Mouse (Mus musculus): ENCODE data around the gene Psmc1. TPM values are rescaled to one million over a fixed set of nuclear protein-coding genes. Genes with fewer than 3 reads are reported as not detected.

The Psmc1 gene
- polyA plus RNA-seq, 1 experiment from 2014 or later = 302 TPM

DNA sequence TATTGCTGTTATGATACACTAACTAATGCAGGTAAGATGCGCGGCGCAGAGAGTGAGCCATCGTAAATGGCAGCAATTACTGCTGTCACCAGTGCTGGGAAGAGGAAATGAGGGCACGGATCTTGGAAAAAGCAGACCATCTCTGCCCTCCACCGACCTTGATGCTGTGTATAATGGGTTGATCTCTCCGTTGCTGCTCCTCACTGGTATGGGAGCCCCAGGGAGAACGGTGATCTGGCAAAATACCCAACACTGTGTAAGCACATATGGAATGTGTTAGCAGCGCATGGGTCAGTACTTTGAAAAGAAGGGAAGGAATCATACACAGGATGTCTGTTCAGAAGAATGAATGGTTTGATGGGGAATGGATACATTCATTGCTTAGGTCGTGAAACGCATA, 16.9 kb upstream of the Psmc1 start:
- H3K9ac ChIP-seq = no peak overlapping the region
- H3K27me3 ChIP-seq = no peaks in the 10 kb centered on the region
- H3K4me2 ChIP-seq = no peak overlapping the region
- H3K4me1 ChIP-seq = no peaks in the 10 kb centered on the region
- no peak overlapping the region for H3K27ac ChIP-seq
- WGBS = 80% methylated on average over 11 of the region's 11 CpGs
- no peaks in the 10 kb centered on the region for H3K9me3 ChIP-seq (replicated peaks)
- no peak overlapping the region for H3K4me3 ChIP-seq (replicated peaks)
- ATAC-seq (replicated peaks; ENCODE audit: low FRiP score) = no peak
- no peaks in the 10 kb centered on the region for H3K36me3 ChIP-seq

DNA sequence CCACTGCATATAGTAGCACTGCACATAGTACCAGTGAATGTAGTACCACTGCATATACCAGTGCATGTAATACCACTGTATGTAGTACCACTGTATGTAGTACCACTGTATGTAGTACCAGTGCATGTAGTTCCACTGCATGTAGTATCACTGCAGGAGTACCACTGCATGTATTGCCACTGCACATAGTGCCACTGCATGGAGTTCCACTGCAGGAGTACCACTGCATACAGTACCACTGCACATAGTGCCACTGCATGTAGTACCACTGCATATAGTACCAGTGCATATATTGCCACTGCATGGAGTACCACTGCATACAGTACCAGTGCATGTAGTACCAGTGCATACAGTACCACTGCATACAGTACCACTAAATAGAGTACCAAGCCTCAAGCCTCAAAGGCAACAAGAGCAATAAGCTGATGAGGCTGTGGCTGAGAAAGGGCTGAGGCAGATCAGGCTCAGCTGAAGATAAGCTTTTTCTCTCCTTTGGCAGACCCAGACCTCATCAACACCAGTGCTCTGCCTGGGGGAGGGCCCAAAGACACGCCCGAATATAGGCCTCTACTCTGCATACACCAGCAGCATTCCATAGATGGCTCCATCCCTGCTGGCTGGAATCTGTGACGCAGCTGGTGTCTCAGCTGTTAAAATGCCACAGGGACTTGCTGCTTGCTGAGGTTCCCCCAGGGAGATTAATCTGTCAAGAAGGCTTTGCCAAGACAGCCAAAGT, 9.8 kb upstream of the Psmc1 start:
- WGBS = 74% methylated on average over 3 of the region's 3 CpGs
- ATAC-seq (replicated peaks; ENCODE audit: low FRiP score) = no peak

DNA sequence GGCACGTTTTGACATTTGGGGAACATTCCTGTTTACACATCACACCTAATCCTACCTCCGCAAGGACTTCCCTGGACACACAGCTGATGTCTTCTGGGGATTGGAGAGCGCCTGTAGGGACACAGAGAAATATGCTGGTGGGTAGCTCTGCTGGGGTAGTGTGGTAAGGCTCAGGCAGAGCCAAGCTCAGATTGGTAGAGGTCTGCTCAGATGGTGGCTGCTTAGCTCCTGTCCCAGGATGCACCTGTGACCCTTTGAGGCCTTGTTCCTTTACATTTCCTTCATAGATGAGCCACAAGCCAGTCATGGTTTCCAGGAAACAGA, 9.3 kb upstream of the Psmc1 start:
- Histone ChIP-seq H3K4me3 (replicated peaks) (no peak overlapping the region), H3K27me3 (0 out of 2 replicates have a peak, but pooled peaks cover 3% of the 10 kb centered on the region), H3K4me1 (no peaks in the 10 kb centered on the region), H3K9me3 (replicated peaks) (no peaks in the 10 kb centered on the region), H3K4me2 (no peak overlapping the region), H3K27ac (no peak overlapping the region), H3K36me3 (no peaks in the 10 kb centered on the region), H3K9ac (no peak overlapping the region)
- WGBS = 74% methylated on average over 3 of the region's 3 CpGs
- ATAC-seq (replicated peaks; ENCODE audit: low FRiP score) = no peak

More for the DNA sequence above, 9.8 kb upstream of the Psmc1 start:
- 0 out of 2 replicates have a peak, but pooled peaks cover 2% of the 10 kb centered on the region for H3K27me3 ChIP-seq
- H3K9me3 ChIP-seq (replicated peaks) = no peaks in the 10 kb centered on the region
- no peak overlapping the region for H3K4me3 ChIP-seq (replicated peaks)
- no peak overlapping the region for H3K4me2 ChIP-seq
- no peaks in the 10 kb centered on the region for H3K36me3 ChIP-seq
- no peak overlapping the region for H3K9ac ChIP-seq
- no peaks in the 10 kb centered on the region for H3K4me1 ChIP-seq
- no peak overlapping the region for H3K27ac ChIP-seq

DNA sequence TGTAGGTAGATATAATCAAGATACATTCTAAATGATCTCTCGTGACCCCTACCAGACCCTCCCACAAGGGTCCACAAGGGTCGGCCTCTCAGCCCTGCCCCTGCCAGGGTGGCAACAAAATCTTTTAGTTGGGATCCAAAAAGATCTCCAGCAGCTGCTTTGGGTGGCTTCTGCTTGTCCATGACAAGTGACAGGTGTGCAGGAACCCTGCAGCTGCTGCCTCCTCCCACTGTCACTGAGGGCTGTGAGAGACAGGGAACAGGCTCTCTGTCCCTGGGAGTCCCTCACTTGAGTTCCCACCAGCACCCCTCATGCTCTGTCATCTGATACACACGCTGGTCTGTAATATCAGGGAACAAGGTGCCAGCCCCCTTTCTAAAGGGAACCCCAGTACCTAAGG, 8.3 kb upstream of the Psmc1 start:
- H3K4me1 ChIP-seq = peaks cover 9% of the 10 kb centered on the region; the same call in 1 of the 2 replicates
- no peak overlapping the region for H3K4me2 ChIP-seq
- H3K9me3 ChIP-seq (replicated peaks) = no peaks in the 10 kb centered on the region
- 0 out of 2 replicates have a peak, but pooled peaks cover 3% of the 10 kb centered on the region for H3K27me3 ChIP-seq
- no peaks in the 10 kb centered on the region for H3K36me3 ChIP-seq
- no peak overlapping the region for H3K4me3 ChIP-seq (replicated peaks)
- no peak overlapping the region for H3K9ac ChIP-seq
- no peak overlapping the region for H3K27ac ChIP-seq
- 63% methylated on average over 3 of the region's 3 CpGs for WGBS
- no peak for ATAC-seq (replicated peaks; ENCODE audit: low FRiP score)

DNA sequence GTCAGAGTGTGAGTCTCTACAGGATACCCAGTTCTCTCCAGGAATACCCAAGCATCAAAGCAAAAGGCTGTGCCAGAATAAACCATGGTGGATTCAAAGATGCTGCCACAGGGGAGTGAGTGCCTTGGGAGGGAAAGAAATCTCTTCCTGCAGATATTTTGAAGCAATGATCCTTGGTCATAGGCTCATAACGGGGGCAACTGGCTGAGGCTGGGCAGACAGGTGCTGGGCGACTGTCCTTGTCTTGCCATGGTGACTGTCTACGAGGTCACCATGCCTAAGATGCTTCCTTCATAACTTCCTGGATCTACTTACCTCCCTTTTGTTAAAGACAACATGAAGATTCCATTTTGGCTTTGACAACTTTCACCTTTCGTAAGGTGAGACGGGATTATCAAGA, 5.4 kb upstream of the Psmc1 start:
- WGBS = 93% methylated on average over 5 of the region's 5 CpGs
- no peak overlapping the region for H3K9ac ChIP-seq

DNA sequence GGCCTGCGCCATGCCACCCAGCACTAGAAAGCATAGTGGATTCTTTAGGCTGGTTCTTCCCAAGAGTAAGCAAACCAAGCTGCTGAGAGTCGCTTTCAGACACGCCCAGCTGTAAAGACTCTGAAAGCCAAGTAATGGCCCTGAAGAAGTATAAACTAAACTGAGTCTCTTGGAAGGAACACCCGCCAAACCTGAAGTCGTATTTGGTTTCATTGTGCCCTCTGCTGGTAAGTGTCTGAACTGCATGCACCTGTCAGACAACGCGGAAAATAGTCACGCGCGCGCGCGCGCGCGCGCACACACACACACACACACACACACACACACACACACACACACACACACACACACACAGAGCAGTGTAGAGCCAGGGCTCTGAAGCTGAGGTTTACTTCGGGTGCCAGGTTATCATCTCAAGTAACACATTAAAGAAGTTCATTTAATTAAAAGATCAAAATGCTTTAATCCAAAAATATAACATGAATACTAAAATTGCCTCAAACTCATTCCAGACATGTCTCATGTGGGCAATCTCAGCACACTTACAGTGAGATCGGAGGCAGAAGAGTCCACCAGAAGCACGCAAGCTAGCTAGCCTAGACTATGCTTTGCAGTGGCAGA, 3.6 kb upstream of the Psmc1 start:
- Histone ChIP-seq H3K4me3 (replicated peaks) (no peak overlapping the region), H3K36me3 (no peaks in the 10 kb centered on the region), H3K9ac (no peak overlapping the region), H3K27me3 (0 out of 2 replicates have a peak, but pooled peaks cover 3% of the 10 kb centered on the region), H3K9me3 (replicated peaks) (no peaks in the 10 kb centered on the region), H3K27ac (no peak overlapping the region), H3K4me2 (0 out of 2 replicates have a peak overlapping the region, but pooled peaks have one; percentile 19), H3K4me1 (peaks cover 22% of the 10 kb centered on the region)
- 12% methylated on average over 20 of the region's 20 CpGs for WGBS
- ATAC-seq (replicated peaks; ENCODE audit: low FRiP score) = no peak

More for the DNA sequence above, 5.4 kb upstream of the Psmc1 start:
- Histone ChIP-seq H3K4me2 (no peak overlapping the region), H3K4me1 (peaks cover 12% of the 10 kb centered on the region), H3K9me3 (replicated peaks) (no peaks in the 10 kb centered on the region), H3K27ac (no peak overlapping the region), H3K27me3 (0 out of 2 replicates have a peak, but pooled peaks cover 3% of the 10 kb centered on the region), H3K36me3 (no peaks in the 10 kb centered on the region), H3K4me3 (replicated peaks) (no peak overlapping the region)
- no peak for ATAC-seq (replicated peaks; ENCODE audit: low FRiP score)

DNA sequence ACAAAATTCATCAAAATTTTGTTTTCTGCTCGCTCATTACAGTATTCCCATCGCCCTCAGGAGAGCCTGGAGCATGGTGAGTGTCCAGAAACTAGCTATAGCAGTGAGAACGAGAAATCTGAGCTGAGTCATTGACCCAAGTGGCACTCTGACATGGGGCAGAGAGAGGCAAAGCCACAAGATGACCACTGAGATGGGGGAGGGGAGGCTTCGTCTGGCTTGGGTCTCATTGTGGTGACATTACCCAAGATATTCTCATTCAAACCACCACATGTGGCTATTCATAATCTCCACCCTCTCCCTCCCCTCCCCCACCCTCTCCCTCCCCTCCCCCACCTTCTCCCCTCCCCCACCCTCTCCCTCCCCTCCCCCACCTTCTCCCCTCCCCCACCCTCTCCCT, 2.5 kb upstream of the Psmc1 start:
- Histone ChIP-seq H3K9me3 (replicated peaks) (no peaks in the 10 kb centered on the region), H3K27ac (no peak overlapping the region), H3K4me1 (peaks cover 26% of the 10 kb centered on the region), H3K36me3 (peaks cover 8% of the 10 kb centered on the region), H3K27me3 (0 out of 2 replicates have a peak, but pooled peaks cover 3% of the 10 kb centered on the region), H3K4me3 (replicated peaks) (no peak overlapping the region), H3K4me2 (no peak overlapping the region), H3K9ac (no peak overlapping the region)
- 48% methylated on average over 4 of the region's 4 CpGs for WGBS
- no peak for ATAC-seq (replicated peaks; ENCODE audit: low FRiP score)

DNA sequence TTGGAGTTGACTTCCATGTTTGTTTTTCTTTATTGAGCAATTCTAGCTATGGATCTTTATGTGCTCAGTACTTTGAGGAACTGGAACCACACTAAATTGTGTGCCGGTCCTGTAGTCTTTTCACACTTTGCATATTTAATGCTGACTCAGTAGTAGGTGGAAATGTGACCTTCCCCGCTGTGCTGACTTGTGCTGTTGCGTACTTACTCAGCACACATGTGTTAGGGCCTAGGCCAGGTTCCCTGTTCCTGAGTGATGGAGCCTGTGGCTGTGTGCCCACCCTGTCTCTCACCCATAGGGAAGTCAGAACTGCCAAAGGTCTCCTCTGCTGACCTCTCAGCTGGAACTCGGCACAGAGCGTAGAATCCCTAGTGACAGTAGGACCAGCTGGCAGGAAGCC, 6.0 kb downstream of the Psmc1 start:
- no peak overlapping the region for H3K27ac ChIP-seq
- H3K9me3 ChIP-seq (replicated peaks) = no peaks in the 10 kb centered on the region
- WGBS = 87% methylated on average over 5 of the region's 5 CpGs
- peaks cover 9% of the 10 kb centered on the region for H3K4me1 ChIP-seq
- H3K9ac ChIP-seq = no peak overlapping the region
- no peak for ATAC-seq (replicated peaks; ENCODE audit: low FRiP score)
- H3K4me3 ChIP-seq (replicated peaks) = no peak overlapping the region
- peaks cover 90% of the 10 kb centered on the region for H3K36me3 ChIP-seq
- H3K4me2 ChIP-seq = no peak overlapping the region
- H3K27me3 ChIP-seq = no peaks in the 10 kb centered on the region

DNA sequence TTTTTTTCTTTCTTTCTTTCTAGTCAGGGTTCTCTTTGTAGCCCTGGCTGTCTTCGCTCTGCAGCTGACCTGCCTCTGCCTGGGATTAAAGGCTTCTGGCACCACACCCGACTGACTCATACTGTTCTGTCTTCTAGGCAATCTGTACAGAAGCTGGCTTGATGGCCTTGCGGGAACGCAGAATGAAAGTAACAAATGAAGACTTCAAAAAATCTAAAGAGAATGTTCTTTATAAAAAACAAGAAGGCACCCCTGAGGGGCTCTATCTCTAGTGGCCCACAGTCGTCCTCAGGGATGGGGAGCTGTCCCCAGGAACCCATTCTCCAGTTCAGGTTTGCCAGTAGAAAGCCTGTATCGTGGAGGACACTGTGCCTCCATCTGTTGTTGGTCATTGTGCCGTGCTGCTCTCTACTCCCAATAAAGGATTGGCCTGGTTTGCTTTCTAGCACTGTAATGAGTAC, 13.0 kb downstream of the Psmc1 start:
- H3K27ac ChIP-seq = no peak overlapping the region
- WGBS = 90% methylated on average over 7 of the region's 7 CpGs

DNA sequence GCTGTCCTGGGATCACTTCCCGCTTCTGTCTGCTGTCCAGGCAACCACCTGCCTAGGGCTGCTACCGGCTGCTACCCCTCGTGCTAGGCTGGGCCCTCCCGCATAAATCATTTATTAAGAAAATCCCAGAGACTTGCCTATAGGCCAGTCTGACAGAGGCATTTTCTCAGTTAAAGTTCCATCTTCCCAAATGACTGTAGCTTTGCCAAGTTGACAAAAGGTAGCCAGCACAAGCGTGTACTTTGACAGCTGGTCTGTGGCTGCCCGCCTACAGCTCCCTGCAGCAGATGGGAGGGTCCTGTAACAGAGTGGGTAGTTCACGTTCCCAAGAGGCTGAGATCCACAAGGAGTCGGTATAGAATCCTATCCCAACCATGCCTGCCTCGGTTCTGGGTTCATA, 13.5 kb downstream of the Psmc1 start:
- H3K4me2 ChIP-seq = no peak overlapping the region
- WGBS = 84% methylated on average over 9 of the region's 9 CpGs

More for the DNA sequence above, 13.0 kb downstream of the Psmc1 start:
- no peaks in the 10 kb centered on the region for H3K27me3 ChIP-seq
- peaks cover 8% of the 10 kb centered on the region for H3K4me1 ChIP-seq
- H3K4me3 ChIP-seq (replicated peaks) = no peak overlapping the region
- ATAC-seq (replicated peaks; ENCODE audit: low FRiP score) = no peak
- H3K4me2 ChIP-seq = no peak overlapping the region
- no peak overlapping the region for H3K9ac ChIP-seq
- H3K36me3 ChIP-seq = peaks cover 96% of the 10 kb centered on the region
- H3K9me3 ChIP-seq (replicated peaks) = no peaks in the 10 kb centered on the region

DNA sequence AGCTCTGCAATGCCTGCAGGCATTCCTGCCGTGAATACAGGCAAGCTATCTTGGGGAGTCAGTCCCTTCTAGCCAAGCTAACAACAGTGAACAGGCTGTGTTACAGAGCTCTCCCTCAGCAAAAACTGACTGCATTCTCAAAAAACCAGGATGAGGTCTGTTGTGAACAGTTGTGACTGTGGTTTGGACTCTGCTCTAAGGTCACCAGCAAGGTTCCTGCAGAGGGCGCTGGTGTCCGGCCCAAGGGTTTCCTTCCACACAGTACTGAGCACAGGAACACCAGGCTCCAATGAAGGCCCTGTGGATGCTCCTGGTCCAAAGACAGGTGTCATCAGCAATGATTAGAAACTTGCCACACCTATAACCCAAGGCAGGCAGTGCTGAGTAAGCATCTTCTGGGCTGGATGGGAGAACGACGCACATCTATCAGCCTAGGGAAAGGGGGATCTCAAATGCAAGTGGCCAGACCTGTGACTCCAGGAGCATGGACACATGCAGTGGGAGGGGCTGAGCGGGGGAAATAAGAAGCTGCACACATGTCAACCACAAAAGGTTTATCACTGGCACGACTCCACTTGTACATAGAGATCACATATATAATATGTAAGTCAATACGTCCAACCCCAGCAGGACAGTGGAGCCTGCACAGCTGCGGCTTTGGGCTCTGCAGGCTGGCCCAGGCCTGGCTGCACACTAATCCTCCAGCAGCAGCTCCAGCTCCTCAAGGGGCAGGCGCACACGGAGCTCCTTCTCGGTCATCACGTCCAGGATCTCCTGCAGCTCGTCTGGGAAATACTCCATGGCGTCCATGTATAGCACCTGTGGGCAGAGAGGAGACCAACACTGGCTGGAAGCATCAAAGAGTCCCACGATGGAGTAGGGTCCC, 15.2 kb downstream of the Psmc1 start:
- Histone ChIP-seq H3K27ac (no peak overlapping the region), H3K27me3 (no peaks in the 10 kb centered on the region), H3K4me2 (no peak overlapping the region), H3K9ac (no peak overlapping the region), H3K36me3 (peaks cover 93% of the 10 kb centered on the region), H3K4me1 (peaks cover 29% of the 10 kb centered on the region), H3K4me3 (replicated peaks) (no peak overlapping the region), H3K9me3 (replicated peaks) (no peaks in the 10 kb centered on the region)
- ATAC-seq (replicated peaks; ENCODE audit: low FRiP score) = 0 out of 2 replicates have a peak, but pooled peaks have one; percentile 16
- WGBS = 85% methylated on average over 16 of the region's 16 CpGs

More for the DNA sequence above, 13.5 kb downstream of the Psmc1 start:
- no peak overlapping the region for H3K4me3 ChIP-seq (replicated peaks)
- H3K9ac ChIP-seq = no peak overlapping the region
- peaks cover 93% of the 10 kb centered on the region for H3K36me3 ChIP-seq
- ATAC-seq (replicated peaks; ENCODE audit: low FRiP score) = no peak
- no peaks in the 10 kb centered on the region for H3K27me3 ChIP-seq
- H3K9me3 ChIP-seq (replicated peaks) = no peaks in the 10 kb centered on the region
- no peak overlapping the region for H3K27ac ChIP-seq
- peaks cover 13% of the 10 kb centered on the region for H3K4me1 ChIP-seq

All from kidney, embryonic 15.5 days (tissue).